Mouse (Mus musculus) layer of hippocampus, postnatal 25 days (tissue): Measurements from ENCODE around the gene Hexim1. TPM values are rescaled to one million over a fixed set of nuclear protein-coding genes. Genes with fewer than 3 reads are reported as not detected.

Source experiments
- DNase-seq, 2 experiments: peaks; one replicate each; pipeline ENCODE4 v3.0.0; 2022; ENCODE audit warnings: mixed read lengths in 2 of 2, low spot score in 1 of 2; ENCODE audit errors: extremely low spot score in 1 of 2
- total RNA-seq, 2 experiments: library from RNA; stranded (reverse); gene quantifications; 2 replicates each; pipeline ENCODE4 v1.2.3; 2021

The Hexim1 gene
- total RNA-seq, 2 experiments from 2014 or later: 52.3 to 53.3 TPM

DNA sequence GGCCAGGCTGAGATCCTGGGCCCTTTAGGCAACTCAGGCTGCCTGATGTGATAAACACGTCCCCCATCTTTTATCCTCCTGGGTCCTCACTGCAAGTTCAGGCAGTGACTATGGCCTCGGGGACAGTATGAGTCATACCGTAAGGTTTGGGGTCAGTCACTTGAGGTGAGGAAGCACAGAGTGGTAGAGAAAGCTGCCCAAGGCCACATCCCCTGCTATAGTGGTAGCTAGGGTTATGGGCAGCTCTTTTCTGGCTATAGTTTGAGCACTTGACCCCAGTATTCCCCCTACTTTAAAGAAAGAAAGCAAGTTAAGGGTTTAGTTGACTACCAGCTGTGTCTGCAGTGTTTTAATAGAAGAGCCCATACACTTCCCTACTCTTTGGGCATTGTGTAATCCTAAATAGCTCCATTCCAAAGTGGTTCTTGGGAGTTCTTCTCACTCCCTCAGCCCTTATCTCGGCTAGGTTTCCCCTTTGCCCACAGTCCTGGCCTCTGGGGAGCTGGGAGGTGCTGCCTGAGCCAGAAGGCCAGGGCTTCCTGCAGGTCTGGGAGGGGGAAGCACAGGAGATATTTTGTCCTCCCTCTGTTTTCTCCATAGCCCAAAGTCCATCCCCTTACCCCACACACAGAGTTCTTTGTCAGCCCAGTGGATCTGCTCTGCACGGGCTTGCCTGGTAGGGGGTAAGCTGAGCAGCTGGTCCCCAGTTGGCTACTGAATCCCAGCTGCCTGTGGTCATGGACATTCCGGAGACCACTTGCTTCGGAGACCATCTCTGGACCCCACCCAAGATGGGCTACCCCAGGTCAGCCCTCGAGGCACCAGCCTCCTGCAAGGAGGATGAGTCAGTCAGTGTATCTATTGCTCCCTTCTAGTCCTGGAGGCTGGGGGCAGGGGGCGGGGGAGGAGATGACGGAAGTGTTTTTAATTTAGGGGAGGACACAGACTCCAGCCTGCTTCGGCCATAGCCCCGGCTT is 28.6 kb downstream of the Hexim1 start:
- no peak for DNase-seq

DNA sequence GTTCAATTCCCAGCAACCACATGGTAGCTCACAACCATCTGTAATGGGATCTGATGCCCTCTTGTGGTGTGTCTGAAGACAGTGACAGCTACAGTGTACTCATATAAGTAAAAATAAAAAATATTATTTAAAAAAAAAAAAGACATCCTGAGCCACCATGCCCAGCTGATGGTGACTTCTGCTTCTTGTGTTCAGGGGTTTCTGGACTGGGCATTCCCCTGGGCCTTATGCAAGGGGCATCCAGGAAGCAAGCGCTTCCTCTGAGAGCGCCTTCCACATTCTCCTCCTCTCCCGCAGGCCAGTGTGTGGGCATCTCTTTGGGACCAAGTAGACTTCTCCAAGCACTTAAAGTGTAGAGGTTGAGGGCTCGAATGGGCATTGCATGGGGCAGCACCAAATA is 30.4 kb downstream of the Hexim1 start:
- DNase-seq: no peak

DNA sequence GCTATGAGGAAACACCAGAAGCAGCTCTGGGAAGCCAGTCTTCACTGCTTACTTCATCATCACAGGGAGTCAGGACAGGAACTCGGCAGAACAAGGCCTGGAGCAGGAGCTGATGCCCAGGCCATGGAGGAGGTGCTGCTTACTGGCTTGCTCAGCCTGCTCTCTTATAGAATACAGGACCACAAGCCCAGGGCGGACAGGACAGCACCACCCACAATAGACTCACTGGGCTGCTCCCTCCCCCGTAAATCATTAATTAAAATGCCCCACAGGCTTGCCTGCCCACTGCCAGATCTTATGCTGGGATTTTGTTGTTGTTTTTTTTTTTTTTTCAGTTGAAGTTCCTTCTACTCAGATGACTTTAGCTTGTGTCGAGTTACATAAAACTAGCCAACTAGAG is 31.7 kb downstream of the Hexim1 start:
- no peak for DNase-seq

DNA sequence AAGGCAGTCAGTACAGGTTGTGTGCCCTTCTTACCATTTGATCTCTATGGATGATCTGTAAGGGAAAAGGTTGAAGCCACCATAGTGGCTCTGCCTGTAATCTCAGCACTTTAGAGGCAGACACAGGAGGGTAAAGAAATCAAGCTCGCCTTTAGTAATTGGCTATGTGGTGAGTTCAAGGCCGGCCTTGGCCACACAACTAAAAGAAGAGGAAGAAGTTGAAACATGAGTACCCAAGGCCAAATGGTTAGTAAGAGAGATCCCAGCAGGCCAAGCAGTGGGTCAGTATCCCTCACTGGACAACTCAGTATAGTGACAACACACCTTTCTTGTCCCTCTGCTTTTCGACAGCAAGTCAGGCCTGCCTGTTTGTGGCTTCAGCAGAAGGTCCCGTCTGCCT is 33.7 kb downstream of the Hexim1 start:
- no peak for DNase-seq

DNA sequence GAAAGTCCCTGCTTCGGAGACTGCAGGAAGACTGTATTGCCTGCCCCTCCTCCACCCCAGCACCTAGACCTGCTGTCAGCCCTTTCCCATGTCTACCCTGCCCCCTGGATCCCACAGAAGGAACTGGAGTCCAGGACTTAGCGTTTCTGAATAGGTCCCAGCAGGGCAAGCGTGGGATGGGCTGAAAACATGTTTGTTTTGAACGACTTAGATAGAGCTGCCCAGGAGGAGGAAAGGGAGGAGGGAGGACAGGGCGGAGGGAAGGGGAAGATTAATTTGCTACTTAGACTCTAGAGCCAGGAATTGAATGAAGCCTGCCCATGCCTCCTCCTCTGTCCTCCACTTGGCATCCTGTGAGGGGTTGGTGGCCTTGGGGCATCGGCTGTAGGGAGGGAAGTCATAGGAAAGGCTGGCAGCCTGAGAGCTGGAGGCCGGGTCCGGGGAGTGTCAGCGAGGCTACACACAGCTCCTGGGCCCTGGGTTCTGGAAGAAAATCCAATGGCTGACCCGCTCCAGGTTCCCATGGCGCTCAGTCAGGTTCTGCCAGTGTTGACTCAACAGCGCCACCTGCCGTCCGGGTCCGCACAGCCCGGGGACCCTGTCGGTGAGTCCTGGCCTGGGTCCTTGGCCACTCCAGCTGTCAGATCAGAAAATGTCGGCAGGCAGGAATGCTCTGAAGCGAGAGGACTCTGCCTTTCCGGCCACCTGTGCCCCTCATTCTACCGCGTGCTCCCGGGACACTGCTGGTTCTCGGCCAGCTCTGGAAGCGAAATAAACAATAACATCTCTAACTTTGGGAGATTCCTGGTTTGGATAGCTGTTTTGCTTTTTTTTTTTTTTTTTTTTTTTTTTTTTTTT is 42.8 kb downstream of the Hexim1 start:
- DNase-seq: peak; percentile 98 to 99

DNA sequence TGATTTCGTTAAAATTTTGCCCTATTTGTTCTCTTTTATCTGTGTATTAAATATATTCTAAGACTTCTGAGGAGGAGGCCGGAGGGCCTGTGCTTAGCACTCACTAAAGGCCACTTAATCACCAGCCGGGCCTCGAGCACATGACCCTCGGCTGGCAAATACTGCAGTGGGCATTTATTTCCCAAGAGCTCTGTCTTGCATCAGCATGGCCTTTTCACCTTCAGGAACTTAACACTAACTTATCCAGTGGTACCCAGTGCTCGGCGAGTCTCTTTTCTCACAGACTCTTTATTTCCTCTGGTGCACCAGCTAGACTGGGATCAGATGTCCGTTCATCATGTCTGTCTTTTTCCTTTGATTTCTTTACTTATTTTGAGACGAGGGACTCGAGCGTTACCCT is 44.7 kb downstream of the Hexim1 start:
- no peak for DNase-seq

DNA sequence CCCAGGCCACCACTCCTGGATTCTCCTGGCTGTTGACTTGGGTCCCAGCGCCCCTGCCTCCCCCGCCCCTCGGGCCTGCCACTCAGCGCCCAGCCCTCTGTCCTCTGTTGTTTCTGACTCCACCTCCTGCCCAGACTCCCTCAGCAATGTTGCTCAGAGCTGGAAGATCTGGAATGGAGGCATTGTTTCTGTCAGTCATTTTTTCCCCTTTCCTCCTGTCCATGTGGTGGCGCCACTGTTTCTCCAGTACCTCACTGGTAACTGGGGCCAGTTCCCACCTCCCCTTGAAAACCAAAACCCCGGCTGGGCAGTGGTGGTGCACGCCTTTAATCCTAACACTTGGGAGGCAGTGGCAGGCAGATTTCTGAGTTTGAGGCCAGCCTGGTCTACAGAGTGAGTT is 45.4 kb downstream of the Hexim1 start:
- no peak for DNase-seq

DNA sequence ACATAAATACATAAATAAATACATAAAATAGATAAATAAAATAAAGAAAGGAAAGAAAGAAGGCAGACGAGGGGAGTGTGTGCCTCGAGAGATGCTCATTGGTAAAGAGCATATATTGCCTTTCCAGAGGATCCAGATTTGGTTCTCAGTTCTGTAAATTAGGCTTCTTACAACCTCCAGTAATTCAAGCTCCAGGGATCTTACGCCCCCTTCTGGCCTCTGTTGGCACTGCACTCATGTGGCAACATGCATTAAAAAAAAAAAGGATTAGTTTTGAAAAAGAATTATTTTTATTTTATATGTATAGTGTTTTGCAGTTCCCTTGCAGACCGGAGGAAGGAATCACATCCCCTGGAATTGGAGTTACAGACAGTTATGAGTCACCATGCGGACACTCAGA is 46.1 kb downstream of the Hexim1 start:
- no peak for DNase-seq

DNA sequence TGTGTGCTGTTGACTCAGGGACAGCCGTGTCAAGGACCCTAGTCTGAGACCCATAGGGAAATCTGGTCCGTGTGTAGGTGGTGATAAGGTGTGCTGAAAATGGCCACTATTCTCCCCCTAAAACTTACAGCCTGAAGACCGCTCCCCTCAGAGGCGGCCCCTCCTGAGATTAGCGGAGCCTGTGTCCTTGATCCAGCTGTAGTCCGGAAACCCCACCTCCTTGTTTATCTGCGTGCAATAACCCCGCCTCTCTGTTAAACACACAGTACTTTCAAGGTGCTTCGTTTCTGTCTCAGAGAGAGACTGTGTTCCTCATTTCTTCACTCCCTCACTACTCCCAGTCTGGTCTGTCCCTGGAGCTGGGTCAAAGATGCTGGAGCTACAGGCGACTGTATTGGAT is 48.4 kb downstream of the Hexim1 start:
- no peak for DNase-seq

DNA sequence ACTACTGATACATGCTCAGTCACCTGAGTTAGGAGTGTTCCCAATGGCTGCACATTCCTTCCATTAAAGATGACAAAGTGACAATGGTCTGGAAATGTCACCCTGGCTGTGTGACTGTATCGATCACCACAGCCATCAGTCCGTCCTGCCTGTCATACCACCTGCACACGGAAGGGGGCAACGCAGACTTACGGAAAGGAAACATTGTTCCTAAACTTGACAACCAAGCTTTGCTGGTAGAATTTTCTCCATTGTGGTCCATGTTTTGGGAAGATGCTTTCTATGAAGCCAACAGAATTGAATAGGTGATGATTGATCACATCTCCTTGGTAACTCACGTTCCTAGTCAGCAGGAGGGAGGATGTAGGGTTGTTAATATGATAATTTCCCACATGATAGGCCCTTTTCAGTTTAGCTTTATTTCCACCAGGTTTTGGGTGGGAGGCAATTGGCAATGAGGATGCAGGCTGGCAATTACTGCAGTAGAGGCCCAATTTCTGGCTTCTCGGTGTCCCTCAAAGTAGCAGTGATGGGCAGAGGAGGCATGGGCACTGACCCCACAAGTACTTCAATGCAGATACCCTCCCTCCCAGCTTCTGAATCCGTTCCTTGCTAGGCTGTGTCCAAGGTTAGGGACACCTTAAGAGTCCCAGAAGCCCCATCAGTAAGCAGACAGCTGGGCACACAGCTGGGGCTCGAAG is 52.8 kb downstream of the Hexim1 start:
- DNase-seq: peak; percentile 56 to 74

Other genes starting within 250 kb of the Hexim1 start
- gene Eftud2, start 235.2 kb upstream of the Hexim1 start, total RNA-seq: 100 to 1,000 TPM; 125 to 134 TPM
- 1 to 10 TPM; 2.1 to 2.4 TPM for gene Ccdc103, start 235.0 kb upstream of the Hexim1 start, total RNA-seq
- under 1 TPM in 1 of 2 experiments, not detected in 1; 0.22 TPM for gene Fam187a, start 231.1 kb upstream of the Hexim1 start, total RNA-seq
- 100 to 1,000 TPM; 260 to 321 TPM for gene Gfap, start 215.3 kb upstream of the Hexim1 start, total RNA-seq
- under 1 TPM; 0.35 to 0.44 TPM for gene Kif18b, start 191.1 kb upstream of the Hexim1 start, total RNA-seq
- gene C1ql1, start 169.5 kb upstream of the Hexim1 start, total RNA-seq: 10 to 100 TPM; 20.7 to 24.6 TPM
- 100 to 1,000 TPM; 153 to 166 TPM for gene Nmt1, start 88.0 kb upstream of the Hexim1 start, total RNA-seq
- 100 to 1,000 TPM; 106 to 109 TPM for gene Dcakd, start 87.9 kb upstream of the Hexim1 start, total RNA-seq
- gene Plcd3, start 14.6 kb upstream of the Hexim1 start, total RNA-seq: 10 to 100 TPM in 1 of 2 experiments, 1 to 10 TPM in 1; 9.1 to 10.2 TPM
- gene Acbd4, start 14.5 kb upstream of the Hexim1 start, total RNA-seq: 10 to 100 TPM; 79.5 to 90.4 TPM
- 10 to 100 TPM; 13.2 to 14.7 TPM for gene Hexim2, start 16.2 kb downstream of the Hexim1 start, total RNA-seq
- 100 to 1,000 TPM; 127 to 147 TPM for gene Fmnl1, start 54.9 kb downstream of the Hexim1 start, total RNA-seq
- 1 to 10 TPM; 1.1 to 1.5 TPM for gene 1700023F06Rik, start 92.3 kb downstream of the Hexim1 start, total RNA-seq
- gene Spata32, start 102.2 kb downstream of the Hexim1 start, total RNA-seq: 1 to 10 TPM in 1 of 2 experiments, under 1 TPM in 1; 0.81 to 1.7 TPM
- 1 to 10 TPM; 3.0 to 3.7 TPM for gene Map3k14, start 151.2 kb downstream of the Hexim1 start, total RNA-seq
- gene Arhgap27, start 247.5 kb downstream of the Hexim1 start, total RNA-seq: 1 to 10 TPM; 8.6 to 9.3 TPM